Mouse (Mus musculus) adrenal gland, postnatal 10 days (tissue): Measurements from ENCODE around the gene Acot7. TPM values are rescaled to one million over a fixed set of nuclear protein-coding genes. Genes with fewer than 3 reads are reported as not detected.

Source experiments
- DNase-seq: peaks from one replicate; pipeline ENCODE4 v3.0.0; 2021; ENCODE audit warnings: mixed read lengths
- long read RNA-seq, 2 experiments: library from polyadenylated mRNA; stranded (forward); transcript quantifications; one replicate each; pipeline ENCODE4 v2.0.0; 2021
- total RNA-seq, 2 experiments: library from RNA; stranded (reverse); gene quantifications; 2 replicates each; pipeline ENCODE4 v1.2.3; 2021

The Acot7 gene
- 10 to 100 TPM; 33.2 to 38.0 TPM for total RNA-seq
- long read RNA-seq, experiment 1, transcript Acot7-202 (9 exons, 1,457 nt) = major isoform, 43 of 64 reads
- long read RNA-seq, experiment 1, transcript Acot7-206 (9 exons, 1,505 nt) = minor isoform, 9 of 64 reads
- long read RNA-seq, experiment 1, partial matches to known transcripts = 7 of 64 reads
- long read RNA-seq, experiment 1, other reads (novel, unspliced or antisense) = 5 of 64 reads
- long read RNA-seq, experiment 2, transcript Acot7-202 (9 exons, 1,457 nt) = major isoform, 24 of 36 reads
- long read RNA-seq, experiment 2, transcript Acot7-206 (9 exons, 1,505 nt) = minor isoform, 5 of 36 reads
- long read RNA-seq, experiment 2, partial matches to known transcripts = 2 of 36 reads
- long read RNA-seq, experiment 2, other reads (novel, unspliced or antisense) = 5 of 36 reads

DNA sequence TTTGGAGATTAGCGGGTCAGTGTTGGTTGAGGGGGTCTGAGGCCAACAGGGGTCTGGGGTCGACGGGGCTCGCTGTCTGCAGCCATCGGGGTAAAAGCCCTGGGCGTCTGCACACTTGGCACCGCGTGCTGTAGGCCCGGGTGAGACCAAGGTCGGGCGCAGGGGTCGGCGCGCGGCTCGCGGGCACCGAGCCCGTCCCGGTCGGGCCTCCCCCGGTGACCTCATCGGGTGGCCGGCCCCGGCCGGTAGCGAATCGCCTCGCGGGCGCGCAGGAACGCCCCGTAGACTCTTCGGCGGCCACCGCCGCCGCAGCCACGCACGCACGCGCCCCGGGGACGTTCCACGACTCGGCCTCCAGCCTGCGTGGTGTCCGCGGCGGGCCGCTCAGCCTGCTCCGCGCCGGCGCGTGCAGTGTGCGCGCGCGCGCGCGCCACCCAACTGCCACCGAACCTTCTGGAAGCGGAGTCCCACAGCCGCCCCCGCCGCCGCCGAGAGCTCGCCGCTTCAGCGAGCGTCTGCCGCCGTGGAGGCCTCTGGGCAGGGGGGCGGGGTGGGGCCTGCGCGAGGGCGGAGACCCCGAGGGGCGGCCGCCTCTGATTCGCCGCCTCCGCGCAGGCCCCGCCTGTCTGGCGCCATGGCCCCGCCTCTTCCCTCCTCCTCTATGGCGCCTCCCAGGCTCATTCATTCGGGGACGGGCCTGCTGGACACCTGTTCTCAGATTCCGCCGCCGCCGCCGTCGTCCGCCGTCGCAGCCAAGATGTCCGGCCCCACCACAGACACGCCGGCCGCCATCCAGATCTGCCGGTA, at the start of gene Acot7:
Acot7 (plus strand) TSS at position 598 of the 807 bp plus-strand sequence.
- DNase-seq = peak; percentile 96

- DNase-seq = no peak
These were observed 49.1 kb upstream of the Acot7 start for GRCm38 (mm10) chr4:152128784-152129183.

- no peak for DNase-seq
These were observed 48.5 kb upstream of the Acot7 start for GRCm38 (mm10) chr4:152129395-152129930.

- peak; percentile 74 for DNase-seq
These were observed 46.9 kb upstream of the Acot7 start for GRCm38 (mm10) chr4:152130771-152131653.

DNA sequence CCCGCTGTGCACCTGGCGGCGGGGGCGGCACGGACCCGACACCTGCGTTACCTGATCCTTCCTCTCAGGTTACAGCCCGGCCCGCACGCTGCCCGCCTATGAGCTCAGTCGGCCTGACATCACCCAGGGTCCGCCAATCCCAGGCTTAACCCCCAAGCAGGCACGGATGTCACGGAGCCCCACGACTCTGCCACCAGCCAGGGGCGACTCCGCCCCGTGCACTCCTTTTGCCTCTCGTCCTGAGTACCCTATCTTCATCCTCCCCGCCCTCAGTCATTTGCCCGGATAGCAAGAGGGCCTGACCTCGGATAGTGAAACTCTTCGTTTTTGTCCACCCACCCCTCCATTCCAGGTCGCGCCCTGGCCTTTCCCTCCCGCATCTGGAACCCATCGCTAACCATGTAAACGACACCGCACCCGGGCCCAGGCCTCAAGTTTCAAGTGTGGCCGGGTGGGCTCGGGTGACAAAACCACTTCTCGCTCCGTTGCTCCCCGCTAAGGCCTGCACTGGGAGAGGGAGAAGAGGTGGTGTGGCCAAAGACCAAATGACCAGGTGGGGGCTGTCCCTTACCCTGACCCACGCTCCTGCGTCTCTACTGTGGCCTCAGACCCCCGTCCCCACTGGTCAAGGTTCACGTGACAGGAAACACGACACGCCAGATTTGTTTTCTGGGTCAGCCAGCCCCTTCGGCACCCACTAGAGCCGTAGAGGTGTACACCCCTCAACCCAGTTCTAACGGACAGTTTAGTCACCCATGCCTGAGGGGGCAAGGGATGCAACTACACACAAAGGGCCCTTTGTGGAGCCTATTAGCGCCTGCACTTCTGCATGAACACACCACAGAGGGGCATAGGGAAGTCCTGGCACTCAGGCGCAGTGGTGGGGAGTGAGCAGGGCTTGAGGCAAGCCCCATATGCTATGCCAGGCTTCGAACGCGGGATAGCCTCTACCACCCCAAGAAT, 45.8 kb upstream of the Acot7 start:
- DNase-seq = no peak

DNA sequence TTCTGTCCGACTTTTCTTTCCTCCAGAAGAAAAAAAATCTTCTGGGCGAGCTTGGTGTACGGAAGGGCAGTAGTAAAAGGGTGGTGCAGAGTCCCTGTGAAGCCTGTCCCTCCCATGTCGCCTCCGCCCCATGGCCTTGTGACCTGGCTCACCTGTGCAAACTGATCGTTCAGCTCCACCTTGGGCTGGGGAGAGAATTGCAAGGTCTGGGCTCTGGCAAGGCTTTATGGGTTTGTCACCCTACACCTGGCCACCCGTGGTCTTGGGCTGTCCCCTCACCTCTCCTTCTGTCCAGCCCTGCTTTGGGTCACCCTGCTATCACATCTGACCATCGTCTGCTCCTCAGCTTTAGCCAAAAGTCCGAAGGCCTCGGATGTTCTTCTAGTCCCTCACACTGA, 45.2 kb upstream of the Acot7 start:
- DNase-seq = no peak

- DNase-seq = no peak
These were observed 44.7 kb upstream of the Acot7 start for GRCm38 (mm10) chr4:152133213-152133612.

DNA sequence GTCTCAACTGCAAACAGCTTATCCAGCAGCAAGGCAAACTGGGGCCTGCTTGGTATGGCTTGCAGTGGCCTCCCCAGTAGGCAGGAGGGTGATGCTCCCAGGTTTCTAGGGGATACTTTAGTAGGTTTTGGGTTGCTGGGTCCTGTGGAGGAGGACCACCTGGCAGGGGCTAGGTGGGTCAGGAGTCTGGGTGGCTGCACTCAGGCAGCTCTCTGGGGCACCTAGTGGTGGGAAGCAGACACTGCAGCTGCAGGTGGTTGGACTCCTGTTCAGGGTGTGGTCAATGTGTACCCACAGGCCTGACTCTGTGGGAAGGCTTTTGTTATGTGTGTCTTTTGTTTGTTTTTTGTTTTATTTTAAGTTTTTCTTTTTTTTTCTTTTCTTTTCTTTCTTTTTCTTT, 43.4 kb upstream of the Acot7 start:
- DNase-seq = peak; percentile 69

- DNase-seq = no peak
These were observed 42.6 kb upstream of the Acot7 start for GRCm38 (mm10) chr4:152135363-152135762.

- peak; percentile 50 for DNase-seq
These were observed 41.6 kb upstream of the Acot7 start for GRCm38 (mm10) chr4:152136112-152136875.

DNA sequence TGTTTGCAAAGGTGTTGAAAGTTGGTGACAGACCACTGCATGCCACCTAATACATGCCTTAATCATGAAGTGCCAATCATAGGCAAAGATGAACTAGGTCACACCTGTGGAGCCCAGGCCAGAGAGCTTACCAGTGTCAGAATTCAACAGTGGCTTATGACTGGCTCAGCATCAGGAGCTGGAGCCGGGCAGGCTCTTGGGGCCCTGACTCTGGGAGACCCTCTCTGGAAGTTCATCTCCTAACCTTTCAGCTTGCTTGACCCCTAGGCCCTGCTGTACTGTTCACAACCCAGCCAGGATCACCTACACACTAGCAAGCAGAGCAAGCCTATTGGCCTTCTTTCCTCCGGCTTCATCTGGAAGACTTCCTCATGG, 41.1 kb upstream of the Acot7 start:
- no peak for DNase-seq

DNA sequence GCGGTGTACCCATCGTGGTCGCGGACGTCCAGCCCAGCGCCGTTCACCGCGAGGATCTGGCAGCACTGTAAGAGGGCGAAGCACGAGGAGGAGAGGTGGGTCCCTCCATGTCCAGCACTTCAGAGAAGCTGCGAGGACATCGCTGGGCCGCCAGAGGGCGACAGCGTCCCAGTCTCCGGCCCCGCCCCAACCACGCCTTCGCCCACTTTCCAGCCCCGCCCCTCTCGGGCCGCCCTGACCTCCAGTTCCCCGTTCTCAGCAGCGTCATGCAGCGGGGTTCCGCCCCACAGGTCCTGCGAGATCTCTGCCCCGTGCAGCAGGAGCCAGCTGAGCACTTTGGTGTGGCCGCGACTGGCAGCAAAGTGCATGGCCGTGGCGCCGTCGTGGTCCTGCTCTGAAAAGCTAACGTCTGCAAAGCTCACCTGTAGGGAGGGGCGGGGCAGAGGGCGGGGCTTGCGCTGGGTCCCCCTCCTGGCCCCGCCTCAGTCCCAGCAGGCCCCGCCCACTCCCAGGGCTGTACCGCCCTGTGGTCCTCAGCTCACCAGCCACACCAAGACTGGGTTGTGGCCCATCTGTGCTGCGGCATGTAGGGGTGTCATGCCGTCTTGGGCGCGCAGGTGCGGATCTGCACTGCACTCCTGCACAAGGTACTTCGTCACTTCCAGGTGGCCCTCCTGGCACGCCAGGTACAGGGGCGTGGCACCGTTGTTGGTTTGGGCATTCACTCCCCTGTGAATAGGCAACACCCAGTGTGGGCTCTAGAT, 39.3 kb upstream of the Acot7 start:
- DNase-seq = peak; percentile 94

DNA sequence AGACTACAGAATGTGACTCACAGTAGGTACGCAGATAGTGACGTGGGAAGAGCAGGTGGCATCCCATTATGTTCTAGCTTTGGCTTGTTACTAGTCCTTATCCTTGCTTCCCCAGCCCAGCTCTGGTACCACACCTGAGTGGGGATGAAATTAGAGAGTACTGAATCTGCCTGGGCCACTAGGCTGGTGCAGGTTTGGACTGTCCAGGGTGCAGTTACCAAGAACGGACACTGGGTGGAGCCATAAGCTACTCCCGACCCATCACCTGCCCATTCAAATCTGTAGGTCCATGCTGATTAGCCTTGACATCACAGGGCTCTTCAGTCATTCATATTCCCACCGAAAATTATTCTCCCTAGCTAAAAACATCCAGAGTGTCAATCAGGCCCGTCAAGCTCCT, 37.5 kb upstream of the Acot7 start:
- peak; percentile 68 for DNase-seq

DNA sequence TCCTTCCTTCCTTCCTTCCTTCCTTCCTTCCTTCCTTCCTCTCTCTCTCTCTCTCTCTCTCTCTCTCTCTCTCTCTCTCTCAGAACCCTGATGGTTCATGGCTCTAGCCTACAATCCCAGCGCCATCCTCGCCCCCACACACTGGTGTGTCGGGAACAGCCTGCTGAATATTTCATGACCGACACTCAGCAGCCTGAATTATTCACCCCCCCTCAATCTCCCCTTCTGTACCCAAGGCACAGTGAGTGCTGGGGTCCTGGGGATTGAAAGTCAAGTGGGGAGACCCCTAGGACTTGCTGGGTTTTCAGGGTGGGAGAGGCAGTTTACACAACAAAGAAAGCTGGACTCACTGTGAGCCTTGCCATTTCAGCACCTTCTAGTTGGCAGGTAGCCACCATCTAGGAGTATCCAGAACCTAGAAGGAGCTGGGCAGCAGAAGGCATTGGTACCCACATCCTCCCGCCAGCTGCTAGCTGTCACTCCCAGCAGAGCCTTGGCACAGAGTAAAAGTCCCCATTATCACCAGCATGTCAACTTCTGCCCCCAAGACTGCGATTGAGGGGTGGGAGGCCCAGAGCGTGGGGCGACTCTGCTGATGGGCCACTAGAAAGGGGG, 36.3 kb upstream of the Acot7 start:
- DNase-seq = no peak

- no peak for DNase-seq
These were observed 34.3 kb upstream of the Acot7 start for GRCm38 (mm10) chr4:152143632-152144031.

GRCm38 (mm10) chr4:152145473-152145872, 32.5 kb upstream of the Acot7 start:
- no peak for DNase-seq

- DNase-seq = no peak
These were observed 31.7 kb upstream of the Acot7 start for GRCm38 (mm10) chr4:152146033-152146827.

GRCm38 (mm10) chr4:152150546-152150945, 27.4 kb upstream of the Acot7 start:
- DNase-seq = no peak
